Mouse (Mus musculus): ENCODE data around the gene Ccr9.
"Not testable (repeated sequence)": the region's sequence is repeated elsewhere in the genome, so short reads cannot be mapped to it uniquely, and the experiment has no call there.

The Ccr9 gene

DNA sequence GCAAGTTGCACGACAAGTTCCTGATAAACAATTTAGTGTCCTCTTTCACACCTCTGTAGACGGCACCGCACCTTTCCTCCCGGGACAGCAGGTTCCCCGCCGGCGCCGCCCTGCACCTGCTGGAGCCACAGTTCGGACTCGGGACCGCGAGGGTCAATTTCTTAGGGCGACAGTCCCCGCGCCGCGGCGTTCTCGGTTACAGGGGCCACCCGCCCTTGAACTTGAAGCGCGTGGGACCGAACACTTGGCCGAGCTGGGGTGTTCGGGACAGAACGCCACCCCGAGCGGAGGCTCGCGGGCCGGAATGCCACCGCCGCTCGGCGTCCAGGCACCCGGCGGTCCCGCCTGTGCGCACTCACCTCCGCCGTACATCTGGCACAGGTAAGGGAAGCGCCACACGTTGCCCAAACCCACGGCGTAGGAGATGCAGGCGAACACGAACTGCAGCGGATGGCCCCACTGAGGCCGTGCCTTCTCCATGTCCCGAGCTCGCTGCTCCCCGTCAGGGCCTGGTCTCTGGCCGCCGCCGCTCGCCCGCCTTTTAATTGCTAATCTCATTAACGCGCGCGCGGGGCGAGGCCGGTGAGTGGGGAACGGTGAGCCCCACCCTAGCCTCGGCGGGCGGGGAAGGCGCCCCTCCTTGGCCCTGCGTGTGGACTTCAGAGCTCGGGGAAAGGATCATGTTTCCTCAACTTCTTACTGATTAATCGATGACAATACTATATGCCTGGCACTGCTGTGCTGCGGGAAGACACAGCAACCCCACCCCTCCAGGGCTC is at the start of gene Ccr9, which contains the start of gene Slc6a20a:
Ccr9 (plus strand) TSS at position 113 of the 779 bp plus-strand sequence.
Slc6a20a (minus strand) TSS at position 559 of the 779 bp plus-strand sequence.
- peak; percentile 19 for DNase-seq

DNA sequence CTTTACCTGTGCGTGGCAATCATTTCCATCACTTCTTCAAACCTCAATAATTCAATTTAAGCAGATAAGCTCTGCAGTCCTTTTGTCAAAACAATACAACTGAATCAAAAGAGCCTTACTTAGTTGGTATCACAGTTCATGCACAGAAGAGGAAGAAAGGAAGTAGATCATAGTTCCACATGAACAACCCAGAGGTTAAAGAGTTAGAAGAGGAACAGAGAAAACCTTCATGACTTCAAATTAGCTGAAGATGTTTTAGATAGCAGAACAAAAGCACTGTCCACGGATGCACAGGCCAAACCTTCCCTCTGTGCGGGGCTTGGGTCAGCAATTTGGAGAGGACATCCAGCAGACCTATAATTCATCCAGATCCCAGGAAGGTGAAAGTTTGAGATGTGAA is 46.6 kb upstream of the Ccr9 start:
- no peak for DNase-seq

DNA sequence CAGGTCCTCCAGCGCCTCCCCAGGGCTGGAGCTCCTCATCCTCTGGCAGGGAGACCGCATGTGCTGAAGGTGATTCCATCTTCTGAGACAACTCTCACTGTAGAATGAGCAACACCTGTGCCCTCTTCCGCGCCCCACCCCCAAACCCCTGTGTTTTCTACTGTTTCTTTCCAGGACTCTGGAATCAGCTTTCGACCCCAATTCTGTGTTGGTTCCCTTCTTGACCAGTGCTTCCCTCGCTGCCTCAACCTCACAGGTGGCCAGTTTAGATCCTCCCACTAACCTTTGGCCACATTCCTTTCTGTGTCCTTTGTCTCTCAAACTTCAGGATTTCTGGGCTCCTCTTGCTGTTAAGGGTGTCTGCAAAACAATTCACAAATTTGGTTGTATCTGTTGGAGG is 46.0 kb upstream of the Ccr9 start, which contains the start of gene Slc6a20b:
Slc6a20b (minus strand) TSS at position 285 of the 400 bp plus-strand sequence.
- no peak for DNase-seq

DNA sequence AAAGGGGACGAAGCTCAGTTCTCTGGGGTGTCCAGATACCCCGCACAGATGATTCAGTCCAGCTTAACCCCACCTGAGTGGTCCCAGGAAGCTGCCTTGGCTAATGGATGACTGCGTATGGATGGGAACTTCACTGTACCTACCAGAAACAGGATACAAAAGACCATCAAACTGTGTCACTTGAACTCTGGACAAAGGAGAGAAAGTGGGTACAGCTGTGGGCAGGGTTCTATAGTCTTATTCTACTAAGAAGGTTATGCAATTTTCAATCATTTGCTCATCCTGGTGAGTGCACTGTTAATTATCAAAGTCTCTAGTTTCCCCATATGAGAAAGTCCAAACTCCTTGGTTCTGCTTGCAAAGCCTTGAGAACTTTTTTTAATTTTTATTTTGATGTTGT is 45.2 kb upstream of the Ccr9 start:
- DNase-seq: no peak

DNA sequence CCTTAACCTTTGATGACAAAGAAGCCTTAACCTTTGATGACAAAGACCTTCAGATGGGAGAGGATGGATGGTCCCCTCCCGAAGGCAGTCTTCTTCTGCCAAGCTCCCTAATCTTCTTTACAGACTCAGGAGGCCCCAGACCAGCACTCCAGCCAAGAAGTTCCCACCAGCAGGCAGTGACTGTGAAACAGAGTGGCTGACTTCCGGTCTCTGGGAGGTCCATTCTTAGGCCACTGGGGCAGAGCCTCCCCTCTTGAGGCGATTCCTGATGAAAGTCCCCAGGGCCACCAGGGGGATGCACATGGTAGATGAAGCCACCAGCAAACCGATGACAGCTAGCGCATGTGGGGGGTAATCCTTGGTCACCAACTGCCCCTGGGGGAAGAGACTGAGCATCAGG is 41.5 kb upstream of the Ccr9 start:
- no peak for DNase-seq

DNA sequence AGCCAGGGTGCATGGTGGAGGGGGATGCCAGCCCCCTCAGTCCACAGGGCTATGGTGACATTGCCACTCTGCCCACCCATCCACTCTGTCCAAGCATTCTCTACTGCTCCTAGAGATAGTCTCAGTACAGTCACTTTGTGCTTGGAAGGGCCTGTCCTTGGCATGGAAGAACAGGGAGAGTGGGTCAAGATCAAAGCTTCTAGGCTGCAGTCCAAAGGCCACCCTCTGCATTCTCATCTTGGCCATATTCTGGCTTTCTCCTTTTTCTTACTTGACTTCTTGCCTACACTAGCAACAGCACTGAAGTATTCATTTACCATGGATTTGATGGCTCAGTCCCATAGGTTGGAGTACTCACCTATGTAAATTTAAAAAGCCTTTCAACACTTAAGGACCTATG is 40.0 kb upstream of the Ccr9 start:
- DNase-seq: no peak

DNA sequence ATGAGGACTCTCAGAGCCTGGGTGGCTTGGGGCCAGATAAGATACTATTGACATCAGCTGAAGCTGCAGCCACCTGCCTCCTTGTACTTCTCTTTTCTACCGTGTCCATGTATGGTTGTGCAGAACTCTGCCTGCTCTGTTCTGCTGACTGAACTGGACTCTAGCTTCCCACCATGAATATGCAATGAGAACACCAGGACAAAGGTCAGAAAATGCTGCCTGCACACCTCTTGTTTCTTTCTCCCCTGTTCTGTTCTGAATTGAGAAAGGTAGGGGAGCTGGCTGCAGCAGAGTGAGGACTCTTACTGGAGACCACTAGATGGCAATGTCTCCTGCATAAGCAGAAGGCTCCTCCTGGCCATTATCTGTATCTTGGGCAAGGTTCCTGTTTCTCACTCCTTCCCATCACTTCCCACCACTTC is 39.6 kb upstream of the Ccr9 start:
- peak; percentile 15 for DNase-seq

DNA sequence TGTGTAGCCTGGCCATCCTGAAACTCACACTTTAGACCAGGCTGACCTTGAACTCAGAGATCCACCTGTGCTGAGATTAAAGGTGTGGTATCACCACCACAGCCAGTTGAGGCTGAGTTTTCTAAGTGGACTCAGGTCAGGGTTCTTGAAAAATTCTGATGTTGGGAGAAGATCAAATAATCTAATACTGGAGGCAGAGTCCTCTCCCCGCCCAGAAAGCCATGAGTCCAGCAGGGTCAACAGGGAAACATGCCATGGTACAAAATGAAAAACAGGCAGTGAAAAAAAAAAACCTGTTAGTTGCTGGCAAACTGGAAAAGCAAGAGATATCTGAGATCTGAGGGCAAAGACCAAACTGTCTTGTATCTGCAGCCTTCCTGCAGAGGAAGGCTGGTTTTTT is 38.1 kb upstream of the Ccr9 start:
- DNase-seq: no peak

DNA sequence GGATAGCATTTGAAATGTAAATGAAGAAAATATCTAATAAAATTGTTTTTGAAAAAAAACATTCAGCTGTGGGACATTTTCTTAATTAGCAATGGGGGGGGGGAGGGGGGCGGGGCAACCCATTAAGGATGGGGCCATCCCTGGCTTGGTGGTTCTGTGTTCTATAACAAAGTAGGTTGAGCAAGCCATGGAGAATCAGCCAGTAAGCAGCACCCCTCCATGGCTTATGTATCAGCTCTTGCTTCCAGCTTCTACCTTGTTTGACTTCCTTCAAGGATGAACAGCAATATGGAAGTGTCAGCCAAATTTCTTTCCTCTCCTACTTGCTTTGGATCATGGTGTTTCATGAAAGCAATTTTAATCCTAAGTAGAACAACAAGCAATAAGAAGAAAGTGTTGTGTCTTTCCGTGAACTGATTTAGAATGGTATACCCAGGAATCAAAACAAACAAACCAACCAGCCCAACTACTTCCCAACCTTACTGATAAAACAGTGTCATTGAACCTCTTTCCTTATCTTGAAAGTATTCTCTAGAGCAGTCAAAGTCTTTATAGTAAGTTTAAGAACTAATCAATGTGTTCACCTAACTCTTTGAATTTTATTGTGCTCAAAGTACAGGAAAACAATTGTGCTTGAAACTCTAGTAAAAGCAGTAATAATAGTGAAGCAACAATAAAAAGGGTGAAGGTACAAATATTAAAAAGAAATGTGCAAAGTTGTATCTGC is 28.3 kb upstream of the Ccr9 start:
- DNase-seq: no peak

DNA sequence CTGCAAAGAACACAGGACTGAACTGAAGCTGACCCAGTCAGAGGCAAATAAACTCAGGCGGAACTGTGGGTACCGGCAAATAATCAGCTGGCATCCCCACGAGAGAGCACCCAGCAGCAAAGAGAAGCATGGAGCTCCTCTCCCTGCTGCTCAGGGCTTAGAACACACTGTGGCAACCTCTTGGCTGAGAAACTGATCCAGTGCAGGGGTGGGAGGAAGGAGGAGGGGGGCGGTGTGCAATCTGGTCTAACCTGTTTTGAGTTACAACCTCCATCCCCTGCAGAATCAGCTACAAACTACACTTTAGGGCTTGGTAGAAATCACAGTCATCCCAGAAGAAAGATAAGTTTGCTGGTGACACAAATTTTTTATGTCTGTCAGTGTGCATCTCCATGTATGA is 26.9 kb upstream of the Ccr9 start:
- DNase-seq: peak; percentile 10

DNA sequence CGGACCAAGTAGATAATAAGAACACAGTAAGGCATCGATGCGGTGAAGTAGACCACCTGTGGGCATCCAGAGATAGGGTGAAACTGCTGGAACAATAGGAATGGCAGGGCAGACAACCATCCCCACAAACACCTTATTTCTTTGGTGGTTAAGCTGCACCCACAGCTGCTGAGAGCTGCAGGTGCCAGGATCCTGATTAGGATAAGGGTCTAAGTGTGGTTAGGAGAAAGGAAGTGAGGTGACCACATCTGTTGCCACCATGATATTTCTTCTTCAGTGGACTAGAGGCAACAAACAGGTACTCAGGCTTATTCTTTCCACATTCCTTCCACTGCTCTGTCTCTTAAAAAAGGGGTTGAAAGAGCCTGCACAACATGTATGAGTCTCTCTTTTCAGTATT is 20.8 kb upstream of the Ccr9 start:
- no peak for DNase-seq

DNA sequence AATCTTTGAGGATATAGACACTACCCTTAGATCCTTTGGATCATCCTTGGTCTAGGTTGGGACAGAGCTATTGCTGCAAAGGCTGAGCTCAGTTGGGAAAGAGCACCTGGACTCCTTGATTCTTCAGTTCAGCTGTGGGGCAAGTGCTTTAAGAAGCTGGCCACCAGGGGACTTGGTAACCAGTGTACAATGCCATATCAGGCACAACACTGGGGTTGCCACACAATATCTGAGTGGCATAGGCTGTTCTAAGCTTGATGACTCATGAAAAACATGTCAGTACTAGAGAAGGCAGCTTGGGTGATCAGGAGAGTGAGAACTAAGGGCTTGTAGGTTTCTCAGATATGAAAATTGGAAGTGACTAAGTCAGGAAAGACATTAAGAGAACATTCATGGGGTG is 19.3 kb upstream of the Ccr9 start:
- DNase-seq: no peak

DNA sequence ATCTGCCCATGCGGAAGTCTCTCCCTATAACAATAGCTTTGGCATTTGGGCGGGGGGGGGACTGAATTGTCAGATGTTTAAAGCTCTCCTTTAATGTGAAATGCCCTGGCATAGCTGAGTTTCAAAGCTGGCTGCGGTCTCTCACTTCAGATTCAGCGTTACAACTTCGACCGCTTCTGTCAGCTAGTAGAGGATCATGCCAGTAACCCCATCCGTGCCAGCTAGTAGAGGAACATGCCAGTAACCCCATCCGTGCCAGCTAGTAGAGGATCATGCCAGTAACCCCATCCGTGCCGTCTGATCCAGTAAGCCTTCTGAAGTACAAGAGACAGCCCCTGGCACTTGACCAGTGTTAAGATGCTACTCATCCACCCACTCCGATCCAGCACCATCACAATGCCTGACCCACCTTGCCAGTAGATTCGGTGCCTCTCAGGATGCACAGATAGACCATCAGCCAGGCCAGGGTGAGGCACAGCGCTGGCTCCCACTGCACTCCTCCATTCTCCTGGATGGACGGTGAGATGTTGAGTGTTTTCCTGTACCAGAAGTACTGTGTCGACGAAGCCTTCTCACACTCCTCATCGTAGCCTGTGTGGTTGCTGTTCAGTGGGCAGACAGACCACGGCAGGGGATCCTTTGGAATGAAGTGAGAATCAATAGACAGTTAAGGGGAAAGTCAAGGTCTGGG is 18.1 kb upstream of the Ccr9 start:
- not testable (repeated sequence) for DNase-seq

DNA sequence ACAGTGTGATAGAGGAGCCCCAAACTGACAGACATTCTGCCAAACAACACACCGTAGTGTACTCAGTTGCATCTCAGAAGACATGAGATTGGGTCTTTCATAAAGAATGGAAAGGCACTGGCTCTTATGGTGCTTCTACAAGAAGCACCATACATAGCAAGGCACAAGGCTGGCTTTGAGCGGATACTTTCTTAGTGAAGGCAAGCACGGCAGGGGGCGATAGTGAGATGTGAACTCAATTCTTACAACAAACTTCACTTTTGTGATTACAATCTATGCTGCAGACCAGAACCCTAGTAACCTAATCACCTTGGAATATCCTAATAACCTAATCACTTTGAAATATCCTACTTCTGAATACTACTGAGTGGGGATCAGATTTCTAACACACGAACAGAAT is 12.6 kb upstream of the Ccr9 start:
- peak; percentile 76 for DNase-seq

DNA sequence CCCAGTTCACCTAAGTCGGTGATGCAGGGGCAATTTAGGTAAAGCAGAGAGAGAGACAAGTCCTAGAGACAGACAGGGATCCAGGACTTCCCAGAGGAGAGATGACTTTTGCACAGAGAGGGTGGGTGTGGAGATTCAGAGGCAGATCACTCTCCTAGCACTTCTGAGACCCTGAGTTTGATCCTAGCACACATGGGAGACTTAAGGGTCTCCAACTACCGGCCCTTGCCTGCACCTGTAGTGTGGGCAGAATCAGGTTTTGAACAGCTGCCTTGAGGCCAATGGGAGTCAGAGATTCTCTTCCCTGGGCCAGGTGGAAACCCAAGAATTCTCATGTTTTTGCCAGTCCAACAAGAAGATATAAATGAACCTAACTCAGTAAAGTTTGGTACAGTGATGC is 959 bp downstream of the Ccr9 start:
- no peak for DNase-seq

DNA sequence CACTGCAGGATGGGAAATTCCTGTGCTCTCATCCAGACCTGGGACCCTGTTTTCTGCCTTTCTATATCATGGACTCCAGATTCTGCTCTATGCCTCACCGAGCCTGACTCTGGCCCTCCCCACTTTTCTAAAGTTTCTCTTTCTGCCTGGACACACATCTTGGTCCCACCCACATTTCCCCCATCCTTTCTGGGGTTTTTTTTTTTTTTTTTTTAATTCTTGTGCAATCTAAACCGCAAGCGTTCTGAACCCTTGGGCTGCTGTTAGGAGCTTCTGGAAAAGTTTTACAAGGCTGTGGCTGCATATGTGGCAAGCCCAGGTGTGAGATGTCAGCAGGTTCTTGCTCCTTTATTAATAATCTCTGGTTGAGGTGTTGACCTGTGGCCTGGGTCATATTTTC is 5.5 kb downstream of the Ccr9 start:
- DNase-seq: peak; percentile 2

DNA sequence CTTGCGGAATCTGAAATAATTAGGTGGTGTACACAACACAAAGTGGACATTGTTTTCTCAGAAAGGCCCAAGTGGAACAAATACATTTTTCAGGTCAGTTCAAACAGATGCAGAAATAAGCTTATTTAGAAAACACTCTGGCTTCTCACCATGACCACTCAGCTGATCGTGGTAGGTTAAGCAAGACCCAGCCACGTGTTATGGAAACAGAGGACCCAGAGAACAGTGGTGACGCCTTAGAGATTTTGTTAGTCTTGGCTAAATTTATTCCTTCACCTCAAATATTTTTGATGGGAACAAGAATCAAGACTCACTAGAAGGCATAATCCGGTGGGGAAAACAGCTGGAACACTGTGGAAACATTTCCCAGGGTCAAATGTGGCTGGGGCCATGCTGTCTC is 8.0 kb downstream of the Ccr9 start:
- DNase-seq: peak; percentile 25

DNA sequence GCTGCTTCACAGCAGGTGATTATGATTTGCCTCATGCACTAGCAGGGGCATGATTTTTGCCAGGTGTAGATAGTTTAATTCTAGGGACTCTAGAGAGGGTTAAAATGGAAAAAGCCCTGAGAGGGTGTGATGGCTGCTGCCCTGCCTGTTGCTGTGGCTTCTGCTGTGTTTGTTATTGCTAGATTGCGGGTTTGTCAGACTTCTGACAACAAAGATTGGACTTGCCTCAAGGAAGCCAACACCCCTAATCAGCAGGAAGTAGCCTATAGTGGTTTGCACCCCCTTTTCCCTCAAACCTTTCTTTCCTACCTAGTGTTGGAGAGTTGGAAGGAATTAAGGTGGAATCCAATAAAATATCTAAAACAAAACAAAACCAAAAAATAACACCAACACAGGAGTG is 10.0 kb downstream of the Ccr9 start:
- no peak for DNase-seq

DNA sequence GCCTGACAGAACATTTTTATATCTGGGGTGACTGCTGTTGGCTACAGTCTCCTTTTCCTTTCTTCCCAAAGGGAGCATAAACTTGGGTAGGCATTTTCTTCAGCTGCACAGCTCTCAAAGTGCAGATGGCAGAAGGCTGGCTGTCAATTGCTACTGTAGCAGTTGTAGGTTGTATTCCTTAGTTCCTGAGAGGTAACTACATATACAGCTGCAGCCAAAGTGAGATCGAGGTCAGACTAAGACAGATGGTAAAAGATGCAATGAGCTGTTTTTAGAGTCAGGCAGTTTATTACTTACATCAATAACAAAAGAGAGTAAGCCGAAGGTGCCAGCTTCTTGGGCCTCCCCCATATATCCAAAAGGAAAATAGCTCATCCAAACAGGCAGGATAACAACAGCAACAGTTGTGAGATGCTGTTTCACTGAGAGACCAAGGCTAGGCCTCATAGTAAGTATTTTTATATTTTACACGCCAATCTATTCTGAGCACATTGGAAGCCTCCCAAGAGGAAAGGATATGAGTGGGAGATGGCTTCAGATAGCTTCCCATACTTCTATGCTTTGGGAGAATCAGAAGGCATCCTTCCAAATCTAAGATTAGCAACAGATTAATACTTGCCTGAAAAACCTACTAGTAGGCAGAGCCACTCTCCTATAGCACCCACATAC is 17.5 kb downstream of the Ccr9 start:
- DNase-seq: no peak

DNA sequence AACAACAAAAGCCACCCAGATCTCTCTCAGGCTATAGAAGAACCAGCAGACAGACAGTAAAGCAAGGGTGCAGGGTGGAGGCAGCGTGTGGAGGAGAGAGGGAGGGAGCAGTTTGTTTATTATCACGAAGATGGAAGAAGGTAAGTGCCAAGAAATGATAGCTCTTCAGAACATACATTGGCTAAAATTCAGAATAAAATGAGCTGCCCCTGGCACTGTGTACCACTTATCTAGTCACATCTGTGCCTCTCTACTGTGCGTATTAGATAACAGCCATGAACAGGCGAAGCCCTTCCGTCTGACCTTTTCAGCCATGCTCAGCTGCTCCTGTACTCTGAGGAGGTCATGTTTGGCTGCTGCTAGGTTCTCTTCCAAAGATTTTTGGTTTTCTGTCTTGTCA is 23.6 kb downstream of the Ccr9 start:
- DNase-seq: no peak

DNA sequence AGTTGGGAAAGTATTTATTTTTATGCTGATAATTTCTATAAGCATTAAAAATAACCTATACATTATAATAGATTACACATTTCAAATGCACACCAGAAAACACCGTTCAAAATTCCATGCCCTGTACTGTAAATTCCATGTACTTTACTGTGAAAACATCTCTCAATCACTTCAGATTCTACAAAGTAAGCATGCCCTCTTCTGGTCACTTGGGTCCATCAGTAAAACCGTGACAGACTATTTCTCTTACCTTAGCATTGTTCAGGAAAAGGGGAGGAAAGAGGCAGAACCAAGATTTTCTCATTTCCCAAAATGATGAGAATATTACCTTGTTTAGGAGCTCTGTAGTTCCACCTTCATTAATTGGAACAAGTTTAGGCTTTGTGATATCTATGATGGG is 31.0 kb downstream of the Ccr9 start:
- no peak for DNase-seq

DNA sequence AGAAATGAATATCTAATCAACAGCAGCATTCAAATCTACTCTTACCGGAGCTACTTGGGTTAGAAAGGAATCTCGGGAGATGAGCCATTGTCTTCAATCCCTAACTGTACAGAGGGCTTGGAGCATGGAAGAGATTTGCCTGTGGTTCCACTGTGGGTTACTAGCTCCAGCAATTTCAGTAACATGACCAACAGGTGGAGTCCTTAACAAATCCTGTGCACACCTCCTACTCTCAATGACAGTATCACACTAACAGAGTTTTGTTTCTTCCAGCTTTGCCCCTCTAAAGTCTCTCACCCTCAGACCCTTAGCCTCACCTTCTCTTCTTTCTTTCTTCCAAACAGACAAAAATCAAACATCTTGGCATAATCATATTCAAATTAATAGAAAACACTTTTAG is 34.9 kb downstream of the Ccr9 start:
- no peak for DNase-seq

DNA sequence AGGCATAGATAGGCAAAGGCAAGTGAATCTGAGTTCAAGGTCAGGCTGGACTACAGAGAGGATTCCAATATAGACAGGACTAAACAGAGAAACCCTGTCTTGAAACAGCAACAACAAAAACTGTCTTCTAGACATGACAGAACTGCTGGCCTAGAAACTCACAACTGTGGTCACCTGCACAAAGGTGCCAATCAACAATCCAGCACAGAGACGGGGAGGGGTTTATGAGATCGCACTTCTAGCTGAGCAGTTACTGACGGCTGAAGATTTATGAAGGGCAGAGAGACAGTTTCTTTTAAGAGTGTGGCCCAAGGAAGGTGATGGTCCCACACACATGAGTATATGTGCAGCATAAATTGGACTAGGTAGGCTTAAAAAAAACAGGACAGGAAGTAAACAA is 38.1 kb downstream of the Ccr9 start:
- no peak for DNase-seq
